Mouse (Mus musculus): ENCODE results near the gene Socs2. TPM values are rescaled to one million over a fixed set of nuclear protein-coding genes. Genes with fewer than 3 reads are reported as not detected.

The Socs2 gene
- polyA plus RNA-seq, 1 experiment, result 27.5 TPM

DNA sequence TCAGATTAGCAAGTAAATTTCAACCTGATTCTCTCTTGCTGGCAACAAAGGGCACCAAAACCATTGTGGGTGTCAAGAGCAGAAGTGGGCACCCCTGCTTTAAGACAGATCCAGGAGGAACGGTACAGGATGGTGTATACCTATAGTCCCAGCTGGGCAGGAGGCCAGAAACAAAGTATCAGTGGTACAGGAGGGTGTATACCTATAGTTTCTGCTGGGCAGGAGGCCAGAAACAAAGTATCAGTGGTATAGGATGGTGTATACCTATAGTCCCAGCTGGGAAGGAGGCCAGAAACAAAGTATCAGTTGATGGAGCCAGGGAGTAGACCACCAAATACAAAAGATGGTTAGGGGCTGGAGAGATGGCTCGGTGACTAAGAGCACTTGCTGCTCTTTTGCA, 12.2 kb downstream of the Socs2 start:
- Histone ChIP-seq H3K4me2 (ENCODE audit: low read depth) (no peak overlapping the region), H3K36me3 (ENCODE audit: control insufficient read depth, insufficient read depth) (no peaks in the 10 kb centered on the region), H3ac (ENCODE audit: control insufficient read depth, insufficient read length) (no peak overlapping the region), H3K4me3 (no peak overlapping the region), H3K27me3 (ENCODE audit: control insufficient read depth, insufficient read depth, insufficient read length) (no peaks in the 10 kb centered on the region), H3K79me2 (ENCODE audit: control insufficient read depth, insufficient read depth) (no peaks in the 10 kb centered on the region)
- TF ChIP-seq MYOG (IDR thresholded peaks at IDR 0.05; ENCODE audit: control insufficient read depth in 1 of 3, insufficient read depth in 1 of 3, insufficient read length in 2 of 3, low read depth in 2 of 3) (no peak), TCF3 (IDR thresholded peaks at IDR 0.05; ENCODE audit: insufficient read length, low read depth) (no peak), SRF (IDR thresholded peaks at IDR 0.05; ENCODE audit: control insufficient read depth, insufficient read length, low read depth) (no peak), POLR2A (IDR thresholded peaks at IDR 0.05; ENCODE audit: insufficient read length, low read depth) (no peak), MYOD1 (IDR thresholded peaks at IDR 0.05; ENCODE audit: control insufficient read depth in 1 of 3, insufficient read length in 2 of 3, low read depth in 2 of 3) (no peak), TCF12 (IDR thresholded peaks at IDR 0.05; ENCODE audit: insufficient read depth, poor library complexity, severe bottlenecking) (no peak), MAX (IDR thresholded peaks at IDR 0.05; ENCODE audit: low read depth) (no peak)

- Histone ChIP-seq H3K79me2 (ENCODE audit: control insufficient read depth, insufficient read depth) (no peaks in the 10 kb centered on the region), H3ac (ENCODE audit: control insufficient read depth, insufficient read length) (no peak overlapping the region), H3K4me3 (no peak overlapping the region), H3K36me3 (ENCODE audit: control insufficient read depth, insufficient read depth) (no peaks in the 10 kb centered on the region), H3K27me3 (ENCODE audit: control insufficient read depth, insufficient read depth, insufficient read length) (no peaks in the 10 kb centered on the region), H3K4me2 (ENCODE audit: low read depth) (no peak overlapping the region)
- TF ChIP-seq TCF3 (IDR thresholded peaks at IDR 0.05; ENCODE audit: insufficient read length, low read depth), result no peak
- TF ChIP-seq USF1 (IDR thresholded peaks at IDR 0.05; ENCODE audit: low read depth), result no peak
- TF ChIP-seq REST (IDR thresholded peaks at IDR 0.05; ENCODE audit: insufficient read depth, insufficient read length), result no peak
- no peak for TF ChIP-seq E2F4 (IDR thresholded peaks at IDR 0.05; ENCODE audit: insufficient read depth)
- no peak for TF ChIP-seq POLR2AphosphoS2 (IDR thresholded peaks at IDR 0.05; ENCODE audit: insufficient read length, low read depth)
Measured at GRCm38 (mm10) chr10:95399689-95400354, 17.2 kb downstream of the Socs2 start.

DNA sequence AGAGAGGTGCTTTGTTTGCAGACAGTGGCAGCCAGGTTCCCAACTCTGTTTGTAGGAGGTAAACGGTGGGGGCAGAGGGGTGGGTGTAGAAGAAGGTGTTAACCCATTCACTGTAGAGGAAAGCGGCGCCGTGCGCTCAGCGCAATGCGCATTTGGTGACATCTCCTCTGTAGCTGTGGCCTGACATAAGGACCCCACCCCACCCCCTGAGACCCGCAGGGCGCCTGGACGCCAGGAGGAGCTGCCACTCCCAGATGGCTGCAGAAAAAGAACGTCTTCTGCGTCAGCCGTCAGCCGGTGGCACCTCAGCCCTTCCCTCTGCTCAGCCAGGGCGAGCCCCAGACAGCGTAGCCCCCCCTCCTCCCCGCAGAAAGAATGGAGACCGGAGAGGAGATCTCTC, 18.5 kb downstream of the Socs2 start:
- Histone ChIP-seq H3K4me3 (no peak overlapping the region), H3K27me3 (ENCODE audit: control insufficient read depth, insufficient read depth, insufficient read length) (no peaks in the 10 kb centered on the region), H3K36me3 (ENCODE audit: control insufficient read depth, insufficient read depth) (no peaks in the 10 kb centered on the region), H3K79me2 (ENCODE audit: control insufficient read depth, insufficient read depth) (no peaks in the 10 kb centered on the region), H3ac (ENCODE audit: control insufficient read depth, insufficient read length) (no peak overlapping the region), H3K4me2 (ENCODE audit: low read depth) (no peak overlapping the region)
- TF ChIP-seq USF1 (IDR thresholded peaks at IDR 0.05; ENCODE audit: low read depth) (no peak), REST (IDR thresholded peaks at IDR 0.05; ENCODE audit: insufficient read depth, insufficient read length) (no peak), MAX (IDR thresholded peaks at IDR 0.05; ENCODE audit: low read depth) (no peak), POLR2A (IDR thresholded peaks at IDR 0.05; ENCODE audit: insufficient read length, low read depth) (no peak), TCF12 (IDR thresholded peaks at IDR 0.05; ENCODE audit: insufficient read depth, poor library complexity, severe bottlenecking) (no peak), MYOD1 (IDR thresholded peaks at IDR 0.05; ENCODE audit: control insufficient read depth in 1 of 3, insufficient read length in 2 of 3, low read depth in 2 of 3) (no peak), E2F4 (IDR thresholded peaks at IDR 0.05; ENCODE audit: insufficient read depth) (no peak), POLR2AphosphoS2 (IDR thresholded peaks at IDR 0.05; ENCODE audit: insufficient read length, low read depth) (no peak), CEBPB (IDR thresholded peaks at IDR 0.05; ENCODE audit: insufficient read depth, poor library complexity, severe bottlenecking) (no peak), TCF3 (IDR thresholded peaks at IDR 0.05; ENCODE audit: insufficient read length, low read depth) (no peak), SRF (IDR thresholded peaks at IDR 0.05; ENCODE audit: control insufficient read depth, insufficient read length, low read depth) (no peak), MYOG (IDR thresholded peaks at IDR 0.05; ENCODE audit: control insufficient read depth in 1 of 3, insufficient read depth in 1 of 3, insufficient read length in 2 of 3, low read depth in 2 of 3) (no peak)

DNA sequence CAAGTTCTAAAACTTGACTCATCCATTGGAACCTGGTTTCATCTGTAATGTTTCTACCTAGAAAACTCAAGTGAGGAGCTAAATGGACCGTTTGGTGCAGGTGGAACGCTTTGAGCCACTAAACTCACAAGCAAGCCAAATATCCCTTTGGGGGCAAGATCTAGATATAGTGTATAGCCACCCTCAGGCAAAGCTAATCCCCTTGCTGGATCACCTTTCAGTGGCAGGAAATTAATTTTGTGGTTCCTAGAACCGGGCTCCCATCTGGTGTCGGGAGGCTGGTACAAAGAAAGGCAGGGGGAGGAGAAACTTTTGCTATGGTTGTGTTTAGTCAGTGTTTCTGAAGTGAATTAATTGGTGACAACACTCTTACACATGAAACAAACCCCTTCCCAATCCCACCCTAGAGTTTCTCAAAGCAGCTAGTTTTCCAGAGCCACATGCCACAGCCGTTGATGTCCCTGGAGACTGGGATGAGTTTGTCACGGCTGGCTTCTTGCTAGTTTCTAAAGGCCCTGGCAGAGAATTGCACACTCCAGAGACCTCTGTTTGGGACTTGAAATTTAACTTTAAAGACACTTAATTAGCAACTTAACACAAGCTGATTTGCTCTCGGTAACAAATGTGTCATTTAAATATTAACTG, 19.7 kb downstream of the Socs2 start:
- H3K27me3 ChIP-seq (ENCODE audit: control insufficient read depth, insufficient read depth, insufficient read length), result no peaks in the 10 kb centered on the region
- H3ac ChIP-seq (ENCODE audit: control insufficient read depth, insufficient read length), result no peak overlapping the region
- no peaks in the 10 kb centered on the region for H3K79me2 ChIP-seq (ENCODE audit: control insufficient read depth, insufficient read depth)
- peak overlapping the region; percentile 72 for H3K4me2 ChIP-seq (ENCODE audit: low read depth)
- H3K4me3 ChIP-seq, result no peak overlapping the region
- no peaks in the 10 kb centered on the region for H3K36me3 ChIP-seq (ENCODE audit: control insufficient read depth, insufficient read depth)
- no peak for TF ChIP-seq MAX (IDR thresholded peaks at IDR 0.05; ENCODE audit: low read depth)
- TF ChIP-seq TCF3 (IDR thresholded peaks at IDR 0.05; ENCODE audit: insufficient read length, low read depth), result no peak
- TF ChIP-seq MYOD1 (IDR thresholded peaks at IDR 0.05; ENCODE audit: control insufficient read depth in 1 of 3, insufficient read length in 2 of 3, low read depth in 2 of 3), result no peak
- no peak for TF ChIP-seq POLR2AphosphoS2 (IDR thresholded peaks at IDR 0.05; ENCODE audit: insufficient read length, low read depth)
- no peak for TF ChIP-seq POLR2A (IDR thresholded peaks at IDR 0.05; ENCODE audit: insufficient read length, low read depth)
- TF ChIP-seq TCF12 (IDR thresholded peaks at IDR 0.05; ENCODE audit: insufficient read depth, poor library complexity, severe bottlenecking), result no peak
- TF ChIP-seq USF1 (IDR thresholded peaks at IDR 0.05; ENCODE audit: low read depth), result no peak
- no peak for TF ChIP-seq CEBPB (IDR thresholded peaks at IDR 0.05; ENCODE audit: insufficient read depth, poor library complexity, severe bottlenecking)
- no peak for TF ChIP-seq SRF (IDR thresholded peaks at IDR 0.05; ENCODE audit: control insufficient read depth, insufficient read length, low read depth)
- TF ChIP-seq REST (IDR thresholded peaks at IDR 0.05; ENCODE audit: insufficient read depth, insufficient read length), result no peak
- TF ChIP-seq MYOG (IDR thresholded peaks at IDR 0.05; ENCODE audit: control insufficient read depth in 1 of 3, insufficient read depth in 1 of 3, insufficient read length in 2 of 3, low read depth in 2 of 3), result no peak
- TF ChIP-seq E2F4 (IDR thresholded peaks at IDR 0.05; ENCODE audit: insufficient read depth), result no peak

Data from myocyte (in vitro differentiated cells).